Mouse (Mus musculus) heart, adult 2 months (tissue): ENCODE results near the gene Gng11. TPM values are rescaled to one million over a fixed set of nuclear protein-coding genes. Genes with fewer than 3 reads are reported as not detected.

Experiments used
- DNase-seq, 2 experiments: peaks; one replicate each; pipeline ENCODE4 v3.0.0; 2021
- H3K27ac ChIP-seq: fragments of 200-600 bp; 2 replicates; pipeline ENCODE4 v1.8.1; 2022
- H3K27me3 ChIP-seq: fragments of 200-500 bp; 2 replicates; pipeline ENCODE4 v1.6.1; 2012; ENCODE audit warnings: mild to moderate bottlenecking, low read length, inconsistent platforms, mixed read lengths; ENCODE audit not compliant: control insufficient read depth, insufficient read depth
- H3K36me3 ChIP-seq: fragments of 200-500 bp; 2 replicates; pipeline ENCODE4 v1.6.1; 2012; ENCODE audit warnings: low read length, inconsistent platforms; ENCODE audit not compliant: control insufficient read depth, insufficient read depth
- H3K4me1 ChIP-seq: fragments of 200-500 bp; 2 replicates; pipeline ENCODE4 v1.6.1; 2011; ENCODE audit warnings: low read length; ENCODE audit not compliant: control insufficient read depth, insufficient read depth
- H3K4me3 ChIP-seq: fragments of 200-600 bp; 2 replicates; pipeline ENCODE4 v1.8.1; 2022
- H3K79me2 ChIP-seq: fragments of 200-500 bp; replicated peaks from 2 replicates; pipeline ENCODE4 v1.6.1; 2012; ENCODE audit warnings: mild to moderate bottlenecking, inconsistent platforms, low read length, moderate library complexity, mixed read lengths; ENCODE audit not compliant: control insufficient read depth, insufficient read depth
- H3K9ac ChIP-seq: fragments of 200-500 bp; 2 replicates; pipeline ENCODE4 v1.6.1; 2012; ENCODE audit warnings: low read depth, mild to moderate bottlenecking, control low read depth, inconsistent platforms, low read length, mixed read lengths
- CTCF ChIP-seq: fragments of 200-600 bp; IDR thresholded peaks from 2 replicates; pipeline ENCODE4 v1.8.1; 2022; ENCODE audit warnings: antibody characterized with exemption, mild to moderate bottlenecking, moderate library complexity
- EP300 ChIP-seq: fragments of 200-500 bp; IDR thresholded peaks from 2 replicates; pipeline ENCODE4 v1.6.1; 2011; ENCODE audit warnings: low read depth, low read length, control low read depth; ENCODE audit not compliant: insufficient read depth
- POLR2A ChIP-seq: fragments of 200-500 bp; IDR thresholded peaks from 2 replicates; pipeline ENCODE4 v1.6.1; 2011; ENCODE audit warnings: mild to moderate bottlenecking, low read depth, low read length, control low read depth; ENCODE audit not compliant: insufficient read depth
- WGBS: fragments of 180-500 bp; shearing (Covaris S2); methylation state at CpG from one replicate; pipeline ENCODE4 v1.1.7; 2018; 5-methylcytosine and 5-hydroxymethylcytosine counted together
- intact Hi-C: fragments of 180-260 bp; cut with DNase I; formaldehyde crosslinking; loops from one replicate; pipeline ENCODE4 v1.15.1; 2025
- long read RNA-seq: library from polyadenylated mRNA; stranded (forward); transcript quantifications from one replicate; pipeline ENCODE4 v2.0.0, GENCODE M21; 2021
- polyA plus RNA-seq: library from polyadenylated mRNA; depleted of rRNA; stranded (reverse); fragments of >200 nt; gene quantifications from 2 replicates; pipeline ENCODE4 v1.2.3, GENCODE M21; 2012; rRNA removed
- total RNA-seq, 2 experiments: library from RNA; stranded (reverse); gene quantifications; 2 replicates each; pipeline ENCODE4 v1.2.3; 2021

Gng11 gene
- total RNA-seq (10 to 100 TPM; 51.2 to 77.2 TPM), polyA plus RNA-seq (9.4 and 15.2 TPM in 2 replicates)
- long read RNA-seq, transcript Gng11-201 (2 exons, 919 nt), result major isoform, 51 of 60 reads
- long read RNA-seq, partial matches to known transcripts, result 9 of 60 reads
- long read RNA-seq, other reads (novel, unspliced or antisense), result 0 of 60 reads

DNA sequence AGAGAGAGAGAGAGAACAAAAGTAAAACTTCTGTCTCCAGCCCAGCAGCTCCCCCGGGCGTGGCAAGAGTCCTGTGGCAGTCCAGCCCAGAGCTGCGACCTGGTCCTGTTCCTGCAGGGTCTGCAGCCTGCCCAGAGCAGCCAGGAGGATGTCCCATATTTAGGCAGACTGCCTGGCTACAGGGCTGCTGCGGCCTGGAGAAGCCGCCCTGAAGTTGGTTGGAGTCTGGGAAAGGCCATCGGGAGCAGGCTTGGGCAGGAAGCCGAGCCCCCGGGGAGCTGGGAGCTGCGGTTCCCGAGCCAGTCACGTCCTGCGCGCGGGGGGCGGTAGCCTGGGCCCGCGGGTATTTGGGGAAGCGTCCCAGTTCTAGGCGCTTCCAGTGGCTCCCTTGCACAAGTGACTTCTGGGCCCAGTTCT is at the start of gene Gng11:
TSS of gene Gng11 (plus strand) at position 15 of the 417 bp plus-strand sequence.
- H3K27me3 ChIP-seq, result no peaks in the 10 kb centered on the region
- H3K79me2 ChIP-seq, result peaks cover 2% of the 10 kb centered on the region; the same call in 1 of the 2 replicates
- H3K9ac ChIP-seq, result peak within 1 kb of the TSS; percentile 79
- intact Hi-C loops, result loop anchor here (2.0 to 10.0 kb wide), 7 partner anchors 35 to 1491 kb away; partner anchors contain the start of genes Bet1, Pdk4 and Pon2
- WGBS, result under 1% methylated on average over 19 of the region's 19 CpGs
- peak; percentile 90 to 92 for DNase-seq
- peaks cover 7% of the 10 kb centered on the region for H3K4me1 ChIP-seq
- H3K36me3 ChIP-seq, result peaks cover 17% of the 10 kb centered on the region
- peak within 1 kb of the TSS; percentile 66 for H3K4me3 ChIP-seq
- 0 out of 2 replicates have a peak, but pooled peaks have one; percentile 8 for TF ChIP-seq EP300
- TF ChIP-seq POLR2A, result peak; percentile 61; the same call in 1 of the 2 replicates
- no peak for TF ChIP-seq CTCF
- H3K27ac ChIP-seq, result peak within 1 kb of the TSS; percentile 86

DNA sequence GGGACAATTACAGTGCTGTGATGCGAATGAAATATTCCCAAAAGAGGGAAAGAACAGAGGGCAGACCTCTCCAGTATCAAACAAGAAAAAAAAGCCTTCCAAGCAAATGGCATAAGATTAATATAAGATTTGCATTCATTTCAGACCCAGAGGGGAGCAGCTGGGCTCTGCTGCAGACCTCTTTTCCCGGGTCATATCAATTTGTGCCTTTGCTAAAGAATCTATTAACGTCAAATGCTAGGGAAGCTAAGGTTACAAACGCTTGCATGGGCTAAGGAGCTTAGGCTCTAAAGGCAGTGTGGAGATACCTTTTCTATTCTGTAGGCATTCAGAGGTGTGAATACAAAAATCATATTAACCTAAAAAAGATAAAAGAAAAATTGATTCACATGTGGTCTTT is 48.7 kb upstream of the Gng11 start:
- WGBS, result 54% methylated on average over 4 of the region's 4 CpGs
- Histone ChIP-seq H3K27ac (no peak overlapping the region), H3K36me3 (no peaks in the 10 kb centered on the region), H3K79me2 (no peaks in the 10 kb centered on the region), H3K9ac (no peak overlapping the region), H3K4me3 (no peak overlapping the region), H3K27me3 (no peaks in the 10 kb centered on the region), H3K4me1 (no peaks in the 10 kb centered on the region)
- no peak for DNase-seq
- TF ChIP-seq EP300 (no peak), POLR2A (no peak), CTCF (no peak)
- intact Hi-C loops, result no loop called here

DNA sequence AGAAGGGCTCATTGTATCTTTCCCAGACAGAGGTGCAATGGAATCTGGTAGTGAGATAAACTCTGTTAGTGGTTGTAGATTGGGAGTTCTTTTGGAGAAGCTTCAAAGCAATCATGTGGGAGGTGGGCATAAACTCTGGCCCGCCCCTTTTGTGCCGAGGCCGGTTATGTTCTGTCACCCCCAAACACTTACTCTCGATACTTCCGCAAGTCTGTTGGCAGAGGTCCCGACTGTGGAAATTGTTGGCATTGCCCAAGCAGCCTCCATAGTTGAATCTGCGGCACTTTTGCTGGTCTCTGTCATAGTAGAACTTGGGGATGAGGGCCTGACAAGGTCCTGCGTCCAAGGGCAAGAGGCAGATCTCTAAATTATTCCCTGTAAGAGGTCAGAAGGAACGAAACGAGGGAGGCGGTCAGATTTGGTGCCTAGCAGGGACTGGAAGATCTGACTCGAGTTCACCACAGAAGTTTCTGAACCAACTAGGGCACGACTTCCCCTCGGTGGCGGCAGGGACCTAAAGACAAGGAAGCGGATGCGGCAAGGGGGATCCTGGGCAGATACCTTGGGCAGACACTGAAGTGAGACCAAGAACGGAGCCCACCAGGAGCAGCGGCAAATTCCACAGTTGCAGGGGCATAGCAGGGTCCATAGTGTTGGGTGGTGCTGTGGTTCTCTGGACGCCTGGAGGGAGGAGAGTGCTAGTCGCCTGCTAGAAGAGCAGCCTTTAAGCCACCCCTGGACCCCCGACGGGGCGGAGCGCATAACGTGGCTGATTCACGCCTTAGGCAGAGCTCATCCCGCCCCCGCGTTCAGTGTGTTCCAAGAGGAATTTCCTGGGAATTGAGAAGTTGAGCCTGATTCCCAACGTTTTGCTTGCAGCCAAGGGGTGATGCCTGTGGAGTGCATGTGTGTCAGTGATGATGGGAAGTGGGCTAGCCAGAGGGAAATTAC is 35.8 kb upstream of the Gng11 start:
- peak overlapping the region; percentile 51 for H3K9ac ChIP-seq
- intact Hi-C loops, result loop anchor here (2.0 kb wide), 1 partner anchor 35 kb away; the partner anchor contains the start of gene Gng11
- no peaks in the 10 kb centered on the region for H3K36me3 ChIP-seq

DNA sequence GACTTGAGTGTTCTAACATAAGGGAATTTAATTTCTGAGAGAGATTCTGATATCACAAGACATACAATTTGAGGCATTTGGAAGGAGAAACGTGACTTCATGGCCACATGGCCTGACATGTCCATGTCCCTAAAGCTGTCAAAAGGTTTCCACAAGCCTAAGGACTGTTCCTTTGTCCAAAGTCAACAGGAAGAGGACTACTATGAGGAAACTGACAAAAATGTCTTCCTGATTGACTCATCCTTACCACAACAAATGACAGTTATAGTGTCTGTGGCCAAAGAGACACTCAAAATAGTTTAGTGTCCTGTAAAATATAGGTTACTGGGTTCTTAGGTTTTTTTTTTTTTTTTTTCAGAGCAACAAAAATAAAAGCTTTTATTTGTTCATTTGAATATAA is 30.0 kb upstream of the Gng11 start:
- no peak for DNase-seq
- H3K27ac ChIP-seq, result no peak overlapping the region
- H3K36me3 ChIP-seq, result no peaks in the 10 kb centered on the region
- 25% methylated on average over 1 of the region's 1 CpGs for WGBS
- H3K27me3 ChIP-seq, result no peaks in the 10 kb centered on the region
- TF ChIP-seq CTCF (no peak), EP300 (no peak), POLR2A (no peak)
- no peak overlapping the region for H3K4me3 ChIP-seq
- intact Hi-C loops, result no loop called here
- no peaks in the 10 kb centered on the region for H3K4me1 ChIP-seq
- H3K9ac ChIP-seq, result no peak overlapping the region
- H3K79me2 ChIP-seq, result no peaks in the 10 kb centered on the region

More for the DNA sequence above, 35.8 kb upstream of the Gng11 start:
- peak overlapping the region; percentile 44 for H3K4me3 ChIP-seq
- peak overlapping the region; percentile 69 for H3K27ac ChIP-seq
- WGBS, result 7% methylated on average over 31 of the region's 31 CpGs
- H3K27me3 ChIP-seq, result no peaks in the 10 kb centered on the region
- peak; percentile 47 to 57 for DNase-seq
- TF ChIP-seq CTCF, result no peak
- TF ChIP-seq EP300, result no peak
- no peak; the same call in 1 of the 2 replicates for TF ChIP-seq POLR2A
- H3K4me1 ChIP-seq, result 0 out of 2 replicates have a peak, but pooled peaks cover 1% of the 10 kb centered on the region
- no peaks in the 10 kb centered on the region for H3K79me2 ChIP-seq

DNA sequence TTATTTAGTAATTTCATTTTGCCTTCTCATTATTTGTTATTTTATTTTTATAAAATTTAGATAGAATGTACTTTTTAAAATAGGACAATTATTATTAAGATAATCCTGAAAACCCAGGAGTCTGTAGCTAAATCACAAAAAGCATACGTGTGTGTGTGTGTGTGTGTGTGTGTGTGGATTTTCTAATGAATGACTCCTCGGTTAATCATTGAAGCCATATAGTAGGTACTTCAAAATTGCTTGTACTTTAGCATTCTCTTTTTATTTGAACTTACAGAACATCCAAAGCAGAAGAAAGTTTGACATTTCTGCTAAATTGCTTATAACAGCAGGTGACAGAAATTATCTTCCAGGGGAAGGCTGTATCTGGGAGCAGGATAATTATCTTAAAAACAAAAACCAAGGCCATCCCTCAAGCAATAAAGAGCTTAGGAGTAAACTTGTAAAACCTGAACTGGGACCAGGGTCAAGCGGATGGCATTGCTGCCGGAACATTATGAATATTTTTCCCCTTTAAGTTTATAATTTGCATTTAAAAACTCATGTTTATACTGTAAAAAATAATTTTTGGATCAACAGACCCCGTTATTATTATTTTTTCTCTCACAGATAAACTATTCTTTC is 20.9 kb upstream of the Gng11 start:
- H3K9ac ChIP-seq, result no peak overlapping the region
- H3K4me3 ChIP-seq, result no peak overlapping the region
- H3K79me2 ChIP-seq, result no peaks in the 10 kb centered on the region
- intact Hi-C loops, result no loop called here
- H3K27me3 ChIP-seq, result no peaks in the 10 kb centered on the region
- WGBS, result 89% methylated on average over 5 of the region's 5 CpGs
- DNase-seq, result no peak
- TF ChIP-seq CTCF (no peak), EP300 (no peak), POLR2A (no peak)
- H3K4me1 ChIP-seq, result no peaks in the 10 kb centered on the region
- no peak overlapping the region for H3K27ac ChIP-seq
- H3K36me3 ChIP-seq, result no peaks in the 10 kb centered on the region
